Mouse (Mus musculus) stomach, embryonic 15.5 days (tissue): ENCODE measurements at regions not wholly inside any gene's neighbourhood (a gene's known extent, or its start where the extent isn't known, plus 50 kb on each side); places are given as distances from the start of the nearest gene placed in this dataset.
A peak's percentile ranks its signal among the peaks of the same experiment; 100 is the strongest.

ENCODE experiments used
- ATAC-seq: fragments of 200-750 bp; cut with Nextera tagmentation; 2 replicates; pipeline ENCODE4 v1.8.0; 2017; ENCODE audit warnings: low read depth, moderate number of reproducible peaks, moderate TSS enrichment; ENCODE audit not compliant: insufficient read depth, low FRiP score
- H3K27ac ChIP-seq: fragments of 300-500 bp; sonication (generic); 2 replicates; pipeline ENCODE4 v1.5.1; 2015; ENCODE audit warnings: mild to moderate bottlenecking, inconsistent platforms
- H3K27me3 ChIP-seq: fragments of 300-500 bp; sonication (generic); replicated peaks from 2 replicates; pipeline ENCODE4 v1.6.1; 2015; ENCODE audit warnings: inconsistent platforms
- H3K36me3 ChIP-seq: fragments of 300-500 bp; sonication (generic); 2 replicates; pipeline ENCODE4 v1.6.1; 2015; ENCODE audit warnings: inconsistent platforms
- H3K4me1 ChIP-seq: fragments of 300-500 bp; sonication (generic); 2 replicates; pipeline ENCODE4 v1.6.1; 2015; ENCODE audit warnings: inconsistent platforms
- H3K4me2 ChIP-seq: fragments of 300-500 bp; sonication (generic); 2 replicates; pipeline ENCODE4 v1.6.1; 2015; ENCODE audit warnings: mild to moderate bottlenecking, inconsistent platforms
- H3K4me3 ChIP-seq: fragments of 300-500 bp; sonication (generic); replicated peaks from 2 replicates; pipeline ENCODE4 v1.5.1; 2015; ENCODE audit warnings: inconsistent platforms
- H3K9ac ChIP-seq: fragments of 300-500 bp; sonication (generic); 2 replicates; pipeline ENCODE4 v1.6.1; 2015; ENCODE audit warnings: inconsistent platforms
- H3K9me3 ChIP-seq: fragments of 300-500 bp; sonication (generic); 2 replicates; pipeline ENCODE4 v1.6.1; 2016; ENCODE audit warnings: inconsistent platforms
- WGBS: fragments of 180-500 bp; shearing (Covaris S2); methylation state at CpG from one replicate; pipeline ENCODE4 v1.1.7; 2015; 5-methylcytosine and 5-hydroxymethylcytosine counted together

DNA sequence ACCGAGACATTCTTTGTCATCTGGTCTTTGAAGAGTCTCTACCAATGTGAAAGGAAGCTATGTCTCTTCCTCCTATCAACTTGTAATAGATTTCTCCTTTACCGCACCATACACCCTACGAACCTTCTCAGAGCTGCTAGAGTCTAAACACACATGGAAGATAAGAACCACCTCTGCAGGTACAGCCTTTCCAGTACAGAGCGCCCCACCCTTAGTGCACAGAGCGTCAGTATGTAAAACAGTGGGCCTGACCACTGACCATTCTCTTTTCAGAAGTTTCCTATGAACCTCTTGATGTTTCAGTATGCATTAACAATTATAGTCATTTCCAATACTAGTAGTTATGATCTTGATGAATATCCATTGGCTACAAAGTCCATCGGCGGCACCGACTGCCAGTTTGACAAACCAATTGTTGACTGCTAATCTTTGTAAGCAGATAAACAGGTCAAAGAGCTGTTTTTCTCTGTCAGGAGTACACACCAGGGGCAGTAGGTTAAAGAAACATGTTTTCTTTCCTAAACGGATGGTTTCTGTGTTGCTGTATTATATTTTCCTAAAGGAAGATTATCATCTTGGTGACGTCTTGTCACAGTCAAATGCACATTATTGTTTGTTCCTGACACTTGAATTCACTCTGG lies 50.1 kb upstream of the Crot start:
- WGBS = 74% methylated on average over 10 of the region's 10 CpGs
- ATAC-seq = 0 out of 2 replicates have a peak, but pooled peaks have one; percentile 65
- no peak overlapping the region for H3K4me2 ChIP-seq
- H3K9me3 ChIP-seq = no peaks in the 10 kb centered on the region
- H3K36me3 ChIP-seq = no peaks in the 10 kb centered on the region
- H3K4me1 ChIP-seq = no peaks in the 10 kb centered on the region
- no peak overlapping the region for H3K27ac ChIP-seq
- no peak overlapping the region for H3K9ac ChIP-seq
- no peaks in the 10 kb centered on the region for H3K27me3 ChIP-seq
- no peak overlapping the region for H3K4me3 ChIP-seq
